Mouse (Mus musculus): ENCODE measurements around the gene Zfp467. TPM values are rescaled to one million over a fixed set of nuclear protein-coding genes. Genes with fewer than 3 reads are reported as not detected.

The Zfp467 gene
- polyA plus RNA-seq, 1 experiment from 2014 or later, result 33.4 TPM

- no peak overlapping the region for H3K4me2 ChIP-seq (ENCODE audit: low read length)
- peaks cover 6% of the 10 kb centered on the region; the same call in 1 of the 2 replicates for H3K4me1 ChIP-seq (replicated peaks; ENCODE audit: insufficient read depth, low read length)
- ATAC-seq (replicated peaks; ENCODE audit: low FRiP score, low read depth), result no peak
- DNase-seq (ENCODE audit: low spot score), result no peak
- no peaks in the 10 kb centered on the region for H3K9me3 ChIP-seq (replicated peaks; ENCODE audit: low read length)
- no peak overlapping the region for H3K27ac ChIP-seq
- H3K27me3 ChIP-seq (ENCODE audit: insufficient read depth, low read length), result no peaks in the 10 kb centered on the region
- no peak for TF ChIP-seq CTCF (IDR thresholded peaks at IDR 0.05; ENCODE audit: low read depth)
- no peak overlapping the region for H3K9ac ChIP-seq (ENCODE audit: low read depth, low read length)
- no peak overlapping the region for H3K4me3 ChIP-seq (replicated peaks; ENCODE audit: low read depth, low read length)
- no peaks in the 10 kb centered on the region for H3K36me3 ChIP-seq (ENCODE audit: insufficient read depth, low read length)
These were observed 51.8 kb downstream of the Zfp467 start for GRCm38 (mm10) chr6:48393811-48394210.

GRCm38 (mm10) chr6:48388221-48388620 lies 57.4 kb downstream of the Zfp467 start:
- Histone ChIP-seq H3K4me2 (ENCODE audit: low read length) (no peak overlapping the region), H3K36me3 (ENCODE audit: insufficient read depth, low read length) (no peaks in the 10 kb centered on the region), H3K9ac (ENCODE audit: low read depth, low read length) (no peak overlapping the region), H3K9me3 (replicated peaks; ENCODE audit: low read length) (0 out of 2 replicates have a peak, but pooled peaks cover 6% of the 10 kb centered on the region), H3K4me3 (replicated peaks; ENCODE audit: low read depth, low read length) (no peak overlapping the region), H3K27ac (no peak overlapping the region), H3K27me3 (ENCODE audit: insufficient read depth, low read length) (no peaks in the 10 kb centered on the region), H3K4me1 (replicated peaks; ENCODE audit: insufficient read depth, low read length) (no peaks in the 10 kb centered on the region)
- DNase-seq (ENCODE audit: low spot score), result no peak
- TF ChIP-seq CTCF (IDR thresholded peaks at IDR 0.05; ENCODE audit: low read depth), result no peak
- no peak for ATAC-seq (replicated peaks; ENCODE audit: low FRiP score, low read depth)
- WGBS, result 52% methylated on average over 3 of the region's 3 CpGs

Small RNAs within 50 kb of the gene (microRNA-seq; reads per million reads assigned to microRNA genes)
- not detected for gene Gm24325

Other genes starting within 250 kb of the Zfp467 start
- gene Krba1, start 50.2 kb downstream of the Zfp467 start, polyA plus RNA-seq (2015; fragmentation: Nextera tagmentation; extraction: Ambion mirVana), result 15.7 and 16.0 TPM in 2 replicates
- 0.46 and 0.64 TPM in 2 replicates for gene Sspo, start 2.4 kb upstream of the Zfp467 start, polyA plus RNA-seq (2015; fragmentation: Nextera tagmentation; extraction: Ambion mirVana)
- 31.1 and 34.6 TPM in 2 replicates for gene Atp6v0e2, start 91.8 kb upstream of the Zfp467 start, polyA plus RNA-seq (2015; fragmentation: Nextera tagmentation; extraction: Ambion mirVana)
- 11.5 and 11.9 TPM in 2 replicates for gene Lrrc61, start 109.0 kb upstream of the Zfp467 start, polyA plus RNA-seq (2015; fragmentation: Nextera tagmentation; extraction: Ambion mirVana)
- 66.8 and 80.3 TPM in 2 replicates for gene Rarres2, start 127.0 kb upstream of the Zfp467 start, polyA plus RNA-seq (2015; fragmentation: Nextera tagmentation; extraction: Ambion mirVana)
- 0.38 TPM in 1 of 2 replicates, not detected in the other for gene Gm45021, start 143.8 kb upstream of the Zfp467 start, polyA plus RNA-seq (2015; fragmentation: Nextera tagmentation; extraction: Ambion mirVana)
- 37.4 and 43.5 TPM in 2 replicates for gene Repin1, start 148.1 kb upstream of the Zfp467 start, polyA plus RNA-seq (2015; fragmentation: Nextera tagmentation; extraction: Ambion mirVana)
- not detected in 2 replicates for gene Gm44965, start 148.1 kb upstream of the Zfp467 start, polyA plus RNA-seq (2015; fragmentation: Nextera tagmentation; extraction: Ambion mirVana)
- gene Zfp775, start 156.2 kb upstream of the Zfp467 start, polyA plus RNA-seq (2015; fragmentation: Nextera tagmentation; extraction: Ambion mirVana), result 6.4 and 7.7 TPM in 2 replicates
- 7.1 and 7.9 TPM in 2 replicates for gene AI854703, start 180.9 kb upstream of the Zfp467 start, polyA plus RNA-seq (2015; fragmentation: Nextera tagmentation; extraction: Ambion mirVana)
- 4.2 and 4.5 TPM in 2 replicates for gene Gimap8, start 201.4 kb upstream of the Zfp467 start, polyA plus RNA-seq (2015; fragmentation: Nextera tagmentation; extraction: Ambion mirVana)
- gene Gimap9, start 230.3 kb upstream of the Zfp467 start, polyA plus RNA-seq (2015; fragmentation: Nextera tagmentation; extraction: Ambion mirVana), result 13.7 and 15.2 TPM in 2 replicates
- 71.3 and 75.4 TPM in 2 replicates for gene Gimap4, start 238.7 kb upstream of the Zfp467 start, polyA plus RNA-seq (2015; fragmentation: Nextera tagmentation; extraction: Ambion mirVana)